Mouse (Mus musculus): ENCODE data around the gene Higd1a.

Gene Higd1a

GRCm38 (mm10) chr9:121858153-121858488, at the start of gene Higd1a:
Higd1a (minus strand) TSS chr9:121858362.
- no peak for DNase-seq (ENCODE audit: low spot score)

- DNase-seq (ENCODE audit: low spot score) = no peak
Observed at GRCm38 (mm10) chr9:121907356-121908070, 49.4 kb upstream of the Higd1a start.

- DNase-seq (ENCODE audit: low spot score) = no peak
Observed at GRCm38 (mm10) chr9:121906456-121906855, 48.3 kb upstream of the Higd1a start.

- peak; percentile 23 for DNase-seq (ENCODE audit: low spot score)
Observed at GRCm38 (mm10) chr9:121905556-121906185, 47.5 kb upstream of the Higd1a start.

- no peak for DNase-seq (ENCODE audit: low spot score)
Observed at GRCm38 (mm10) chr9:121904946-121905345, 46.8 kb upstream of the Higd1a start.

- DNase-seq (ENCODE audit: low spot score) = no peak
Observed at GRCm38 (mm10) chr9:121904319-121904718, 46.2 kb upstream of the Higd1a start.

- DNase-seq (ENCODE audit: low spot score) = peak; percentile 13
Observed at GRCm38 (mm10) chr9:121903476-121904305, 45.5 kb upstream of the Higd1a start.

- DNase-seq (ENCODE audit: low spot score) = no peak
Observed at GRCm38 (mm10) chr9:121901710-121902700, 43.8 kb upstream of the Higd1a start.

- no peak for DNase-seq (ENCODE audit: low spot score)
Observed at GRCm38 (mm10) chr9:121900282-121900855, 42.2 kb upstream of the Higd1a start.

- no peak for DNase-seq (ENCODE audit: low spot score)
Observed at GRCm38 (mm10) chr9:121899306-121899705, 41.1 kb upstream of the Higd1a start.

- no peak for DNase-seq (ENCODE audit: low spot score)
Observed at GRCm38 (mm10) chr9:121898245-121898644, 40.1 kb upstream of the Higd1a start, which contains the start of gene Ackr2. Ackr2 (plus strand) TSS chr9:121898355.

- no peak for DNase-seq (ENCODE audit: low spot score)
Observed at GRCm38 (mm10) chr9:121896820-121897219, 38.7 kb upstream of the Higd1a start.

GRCm38 (mm10) chr9:121895392-121895993, 37.3 kb upstream of the Higd1a start:
- DNase-seq (ENCODE audit: low spot score) = no peak

- DNase-seq (ENCODE audit: low spot score) = no peak
Observed at GRCm38 (mm10) chr9:121894447-121894846, 36.3 kb upstream of the Higd1a start.

GRCm38 (mm10) chr9:121892057-121892687, 34.0 kb upstream of the Higd1a start:
- DNase-seq (ENCODE audit: low spot score) = no peak

GRCm38 (mm10) chr9:121891301-121891700, 33.1 kb upstream of the Higd1a start:
- no peak for DNase-seq (ENCODE audit: low spot score)

- DNase-seq (ENCODE audit: low spot score) = peak; percentile 58
Observed at GRCm38 (mm10) chr9:121890441-121890941, 32.3 kb upstream of the Higd1a start.

- no peak for DNase-seq (ENCODE audit: low spot score)
Observed at GRCm38 (mm10) chr9:121889927-121890440, 31.8 kb upstream of the Higd1a start.

- no peak for DNase-seq (ENCODE audit: low spot score)
Observed at GRCm38 (mm10) chr9:121882015-121882457, 23.9 kb upstream of the Higd1a start.

GRCm38 (mm10) chr9:121881301-121881700, 23.1 kb upstream of the Higd1a start:
- DNase-seq (ENCODE audit: low spot score) = no peak

All from MN1 (cell line).